Mouse (Mus musculus) heart, postnatal 4 days (tissue): Measurements from ENCODE around the gene Mgat5b. TPM values are rescaled to one million over a fixed set of nuclear protein-coding genes. Genes with fewer than 3 reads are reported as not detected.

Experiments used
- DNase-seq: peaks from one replicate; pipeline ENCODE4 v3.0.0; 2021
- total RNA-seq, 2 experiments: library from RNA; stranded (reverse); gene quantifications; 2 replicates each; pipeline ENCODE4 v1.2.3; 2021

Mgat5b gene
- total RNA-seq, 2 experiments from 2014 or later = 0.93 to 1.2 TPM

- no peak for DNase-seq
These were observed 117.1 kb downstream of the Mgat5b start for GRCm38 (mm10) chr11:117035661-117036336.

Other genes starting within 250 kb of the Mgat5b start
- not detected for gene St6galnac1, start 143.4 kb upstream of the Mgat5b start, total RNA-seq
- 10 to 100 TPM; 40.9 to 42.9 TPM for gene Mxra7, start 90.8 kb upstream of the Mgat5b start, total RNA-seq
- gene Mettl23, start 75.6 kb upstream of the Mgat5b start, total RNA-seq = 10 to 100 TPM; 31.0 to 32.2 TPM
- 10 to 100 TPM; 41.2 to 43.3 TPM for gene Jmjd6, start 75.4 kb upstream of the Mgat5b start, total RNA-seq
- 10 to 100 TPM; 26.9 to 35.6 TPM for gene Mfsd11, start 66.4 kb upstream of the Mgat5b start, total RNA-seq
- 100 to 1,000 TPM; 269 to 299 TPM for gene Srsf2, start 65.8 kb upstream of the Mgat5b start, total RNA-seq
- gene Sec14l1, start 196.3 kb downstream of the Mgat5b start, total RNA-seq = 10 to 100 TPM; 78.4 to 81.7 TPM